Mouse (Mus musculus) bone marrow, adult 2 months (tissue): ENCODE results near the gene Aif1.

ENCODE experiments used
- CTCF ChIP-seq: fragments of 200-500 bp; IDR thresholded peaks from 2 replicates; pipeline ENCODE4 v1.5.1; 2011; ENCODE audit warnings: low read length, control low read depth; ENCODE audit not compliant: control insufficient read depth, insufficient read depth
- POLR2A ChIP-seq: fragments of 200-500 bp; IDR thresholded peaks from 2 replicates; pipeline ENCODE4 v1.6.1; 2011; ENCODE audit warnings: low read depth, mild to moderate bottlenecking, control low read depth, low read length, borderline replicate concordance; ENCODE audit not compliant: control insufficient read depth

DNA sequence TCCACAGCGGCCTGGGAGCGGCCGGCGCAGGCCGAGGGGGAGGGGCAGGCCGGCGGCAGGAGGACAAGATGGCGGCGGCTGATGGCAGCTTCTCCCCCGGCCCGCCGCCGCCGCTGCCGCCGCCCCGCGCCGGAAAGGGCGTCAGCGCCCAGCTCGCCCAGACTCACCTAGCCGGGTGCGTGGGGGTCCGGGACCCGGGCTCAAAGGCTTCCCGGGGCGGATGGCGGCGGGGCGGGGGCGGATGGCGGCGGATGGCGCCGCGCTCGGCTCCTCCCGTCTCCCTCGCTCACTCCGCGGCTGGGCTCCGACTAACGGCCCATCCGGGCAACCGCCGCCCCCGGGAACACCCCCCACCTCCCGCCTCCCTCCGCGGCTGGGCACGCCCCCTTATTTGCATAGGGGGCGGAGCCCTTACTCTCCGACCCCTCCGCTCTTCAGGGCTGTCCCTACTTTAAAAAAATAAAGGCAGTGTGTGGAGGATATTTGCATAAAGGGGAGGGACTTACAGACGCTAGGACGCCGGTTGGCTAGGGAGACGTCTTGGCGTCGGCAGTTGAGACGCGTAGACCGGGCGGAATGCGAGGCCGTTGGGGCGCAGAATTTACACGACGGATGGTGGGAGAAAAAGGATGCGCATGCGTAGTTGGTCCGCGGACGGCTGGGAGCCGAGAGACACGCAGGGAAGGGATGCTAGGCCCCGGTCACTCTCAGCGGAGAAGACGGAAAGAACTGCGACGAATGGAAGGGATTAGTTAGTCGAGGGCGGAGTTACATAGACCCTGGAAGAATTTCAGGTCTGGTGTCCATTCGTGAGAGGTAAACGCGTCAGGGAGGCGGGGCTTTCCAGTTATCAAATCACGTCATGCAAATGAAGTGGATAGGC lies 11.1 kb downstream of the Aif1 start, which contains the start of gene Prrc2a:
- TF ChIP-seq CTCF (peak; percentile 7; the same call in 1 of the 2 replicates), POLR2A (peak; percentile 77; the same call in 1 of the 2 replicates)
